Mouse (Mus musculus) liver, embryonic 11.5 days (tissue): ENCODE data around the gene Anp32b. TPM values are rescaled to one million over a fixed set of nuclear protein-coding genes. Genes with fewer than 3 reads are reported as not detected.

Experiments used
- ATAC-seq: fragments of 200-750 bp; cut with Nextera tagmentation; replicated peaks from 2 replicates; pipeline ENCODE4 v1.8.0; 2017; ENCODE audit warnings: moderate number of reproducible peaks, mild to moderate bottlenecking, moderate TSS enrichment, moderate library complexity; ENCODE audit not compliant: low FRiP score
- DNase-seq: peaks from one replicate; pipeline ENCODE4 v3.0.0-alpha.2; 2017; ENCODE audit warnings: low spot score
- H3K27ac ChIP-seq: fragments of 300-500 bp; sonication (generic); 2 replicates; pipeline ENCODE4 v1.5.1; 2014; ENCODE audit warnings: mild to moderate bottlenecking, low read depth, low read length, control low read depth
- H3K27me3 ChIP-seq: fragments of 300-500 bp; sonication (generic); replicated peaks from 2 replicates; pipeline ENCODE4 v1.6.1; 2014; ENCODE audit warnings: low read length, mixed read lengths; ENCODE audit not compliant: control insufficient read depth, insufficient read depth
- H3K36me3 ChIP-seq: fragments of 300-500 bp; sonication (generic); 2 replicates; pipeline ENCODE4 v1.6.1; 2014; ENCODE audit warnings: mild to moderate bottlenecking, low read length, moderate library complexity, mixed read lengths; ENCODE audit not compliant: control insufficient read depth, insufficient read depth
- H3K4me1 ChIP-seq: fragments of 300-500 bp; sonication (generic); replicated peaks from 2 replicates; pipeline ENCODE4 v1.6.1; 2014; ENCODE audit warnings: low read length, mixed read lengths; ENCODE audit not compliant: control insufficient read depth, insufficient read depth
- H3K4me2 ChIP-seq: fragments of 300-500 bp; sonication (generic); 2 replicates; pipeline ENCODE4 v1.6.1; 2014; ENCODE audit warnings: mild to moderate bottlenecking, control low read depth, moderate library complexity
- H3K4me3 ChIP-seq: fragments of 300-500 bp; sonication (generic); 2 replicates; pipeline ENCODE4 v1.5.1; 2014; ENCODE audit warnings: low read depth, low read length, control low read depth
- H3K9ac ChIP-seq: fragments of 300-500 bp; sonication (generic); 2 replicates; pipeline ENCODE4 v1.6.1; 2014; ENCODE audit warnings: low read depth, low read length, control low read depth
- H3K9me3 ChIP-seq: fragments of 300-500 bp; sonication (generic); 2 replicates; pipeline ENCODE4 v1.6.1; 2016; ENCODE audit warnings: low read length, inconsistent platforms, mixed read lengths; ENCODE audit not compliant: control insufficient read depth
- WGBS: fragments of 180-500 bp; shearing (Covaris S2); extraction: QIAGEN DNeasy Blood & Tissue Kit; methylation state at CpG from one replicate; pipeline ENCODE4 v1.1.7; 2014; 5-methylcytosine and 5-hydroxymethylcytosine counted together
- polyA plus RNA-seq: library from polyadenylated mRNA; unstranded; fragments of >200 nt; fragmentation: Nextera tagmentation; extraction: Ambion mirVana; gene quantifications from 2 replicates; pipeline ENCODE4 v1.2.1, GENCODE M21; 2014

Anp32b gene
- polyA plus RNA-seq, 1 experiment from 2014 or later, result 618 TPM

GRCm38 (mm10) chr4:46506801-46507610 is 56.3 kb downstream of the Anp32b start:
- peak; percentile 97 for DNase-seq
- Histone ChIP-seq H3K9me3 (peaks cover 3% of the 10 kb centered on the region; the same call in 1 of the 2 replicates), H3K27ac (peak overlapping the region; percentile 34; the same call in 1 of the 2 replicates), H3K4me1 (peaks cover 16% of the 10 kb centered on the region), H3K36me3 (peaks cover 9% of the 10 kb centered on the region), H3K9ac (peak overlapping the region; percentile 71), H3K4me2 (peak overlapping the region; percentile 99), H3K27me3 (0 out of 2 replicates have a peak, but pooled peaks cover 3% of the 10 kb centered on the region), H3K4me3 (peak overlapping the region; percentile 67)
- WGBS, result 1% methylated on average over 94 of the region's 94 CpGs
- ATAC-seq, result peak; percentile 92

- H3K36me3 ChIP-seq, result peaks cover 3% of the 10 kb centered on the region
- H3K4me3 ChIP-seq, result peak overlapping the region; percentile 67
- H3K9ac ChIP-seq, result no peak overlapping the region
- H3K4me2 ChIP-seq, result peak overlapping the region; percentile 99
- H3K27ac ChIP-seq, result peak overlapping the region; percentile 44; the same call in 1 of the 2 replicates
- peaks cover 16% of the 10 kb centered on the region for H3K4me1 ChIP-seq
- 0 out of 2 replicates have a peak, but pooled peaks cover 3% of the 10 kb centered on the region for H3K27me3 ChIP-seq
- H3K9me3 ChIP-seq, result peaks cover 3% of the 10 kb centered on the region; the same call in 1 of the 2 replicates
- 8% methylated on average over 16 of the region's 16 CpGs for WGBS
- ATAC-seq (peak; percentile 27; the same call in 1 of the 2 replicates), DNase-seq (peak; percentile 77)
Observed at GRCm38 (mm10) chr4:46507736-46508460, 57.2 kb downstream of the Anp32b start.

- 76% methylated on average over 2 of the region's 2 CpGs for WGBS
- no peaks in the 10 kb centered on the region for H3K27me3 ChIP-seq
- no peak overlapping the region for H3K27ac ChIP-seq
- no peak overlapping the region for H3K4me2 ChIP-seq
- no peak overlapping the region for H3K9ac ChIP-seq
- ATAC-seq (no peak), DNase-seq (no peak)
- no peaks in the 10 kb centered on the region for H3K36me3 ChIP-seq
- H3K4me1 ChIP-seq, result no peaks in the 10 kb centered on the region
- no peak overlapping the region for H3K4me3 ChIP-seq
- no peaks in the 10 kb centered on the region for H3K9me3 ChIP-seq
Observed at GRCm38 (mm10) chr4:46520491-46520890, 69.8 kb downstream of the Anp32b start.

GRCm38 (mm10) chr4:46521457-46521856 is 70.8 kb downstream of the Anp32b start:
- no peak for ATAC-seq
- Histone ChIP-seq H3K4me3 (no peak overlapping the region), H3K27me3 (no peaks in the 10 kb centered on the region), H3K9me3 (no peaks in the 10 kb centered on the region), H3K9ac (no peak overlapping the region), H3K4me1 (peaks cover 5% of the 10 kb centered on the region), H3K36me3 (no peaks in the 10 kb centered on the region), H3K4me2 (no peak overlapping the region), H3K27ac (no peak overlapping the region)
- no peak for DNase-seq
- WGBS, result 79% methylated on average over 10 of the region's 10 CpGs

Other genes with a start within 250 kb of the Anp32b start
- not detected in 2 replicates for gene Foxe1, start 107.3 kb upstream of the Anp32b start, polyA plus RNA-seq
- 14.1 and 14.7 TPM in 2 replicates for gene Trmo, start 61.5 kb upstream of the Anp32b start, polyA plus RNA-seq
- 206 and 233 TPM in 2 replicates for gene Hemgn, start 37.4 kb upstream of the Anp32b start, polyA plus RNA-seq
- 108 and 109 TPM in 2 replicates for gene Nans, start 38.3 kb downstream of the Anp32b start, polyA plus RNA-seq
- 13.9 and 15.6 TPM in 2 replicates for gene Trim14, start 85.2 kb downstream of the Anp32b start, polyA plus RNA-seq
- 4.8 and 5.7 TPM in 2 replicates for gene Coro2a, start 151.3 kb downstream of the Anp32b start, polyA plus RNA-seq
- gene Tbc1d2, start 199.3 kb downstream of the Anp32b start, polyA plus RNA-seq, result 0.58 and 0.70 TPM in 2 replicates